Mouse (Mus musculus) lung, postnatal 25 days (tissue): ENCODE results near the gene Shroom4.
"Not testable (repeated sequence)": the region's sequence is repeated elsewhere in the genome, so short reads cannot be mapped to it uniquely, and the experiment has no call there.

Source experiments
- DNase-seq: peaks from one replicate; pipeline ENCODE4 v3.0.0; 2022; ENCODE audit warnings: low spot score

Shroom4 gene

DNA sequence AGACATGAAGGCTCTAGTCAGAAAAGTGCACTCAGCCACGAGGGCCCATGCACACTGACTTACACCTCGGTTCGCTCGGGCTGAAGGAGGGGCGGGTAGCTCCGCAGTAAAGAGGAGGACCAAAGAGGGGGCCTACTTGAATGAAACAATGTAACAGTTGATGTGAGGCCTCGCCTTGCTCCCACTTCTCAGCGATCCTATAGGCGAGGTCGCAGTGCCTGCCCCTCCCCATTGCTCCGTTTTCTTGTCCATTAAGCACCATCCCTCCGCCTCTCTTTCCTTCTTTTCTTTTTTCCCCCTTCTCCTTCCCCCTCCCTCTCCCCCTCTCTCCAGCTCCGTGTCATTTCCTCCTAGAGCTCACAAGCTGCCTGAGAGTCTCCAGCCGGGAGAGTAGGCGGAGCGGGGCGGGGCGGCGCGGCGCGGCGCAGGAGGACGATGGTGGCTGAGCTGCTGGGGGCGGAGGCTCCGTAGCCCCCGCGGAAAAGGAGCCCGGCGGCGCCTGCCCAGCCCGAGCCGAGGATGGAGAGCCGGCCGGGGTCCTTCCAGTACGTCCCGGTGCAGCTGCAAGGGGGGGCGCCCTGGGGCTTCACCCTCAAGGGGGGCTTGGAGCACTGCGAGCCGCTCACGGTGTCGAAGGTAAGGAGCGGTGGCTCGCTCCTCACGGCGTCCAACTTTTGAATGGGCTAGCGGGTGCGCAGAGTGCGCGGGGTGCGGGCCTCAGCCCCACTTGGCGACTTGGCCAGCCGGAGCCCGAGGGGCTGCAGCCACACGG lies at the start of gene Shroom4:
Gene Shroom4, plus strand, starts transcription at position 229 of the 772 bp plus-strand sequence.
- DNase-seq: peak; percentile 56

DNA sequence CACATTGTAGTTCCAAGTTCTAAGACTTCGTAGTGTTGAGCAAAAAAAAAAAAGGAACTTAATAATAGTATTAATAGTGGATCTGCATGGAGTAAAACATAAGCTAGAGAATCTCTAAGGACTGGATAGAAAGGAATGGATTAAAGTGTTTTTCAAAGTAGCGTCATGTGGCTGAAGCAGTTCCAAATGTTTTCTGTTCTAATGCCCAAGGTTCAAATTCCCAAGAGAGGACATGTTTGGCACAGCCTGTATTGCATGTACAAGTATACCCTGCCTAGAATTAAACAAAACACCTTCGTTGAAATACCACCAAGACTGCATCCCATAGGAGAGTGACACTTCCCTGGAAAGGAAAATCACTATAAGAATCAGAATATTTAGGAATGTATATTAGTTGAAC lies 42.8 kb upstream of the Shroom4 start:
- no peak for DNase-seq

DNA sequence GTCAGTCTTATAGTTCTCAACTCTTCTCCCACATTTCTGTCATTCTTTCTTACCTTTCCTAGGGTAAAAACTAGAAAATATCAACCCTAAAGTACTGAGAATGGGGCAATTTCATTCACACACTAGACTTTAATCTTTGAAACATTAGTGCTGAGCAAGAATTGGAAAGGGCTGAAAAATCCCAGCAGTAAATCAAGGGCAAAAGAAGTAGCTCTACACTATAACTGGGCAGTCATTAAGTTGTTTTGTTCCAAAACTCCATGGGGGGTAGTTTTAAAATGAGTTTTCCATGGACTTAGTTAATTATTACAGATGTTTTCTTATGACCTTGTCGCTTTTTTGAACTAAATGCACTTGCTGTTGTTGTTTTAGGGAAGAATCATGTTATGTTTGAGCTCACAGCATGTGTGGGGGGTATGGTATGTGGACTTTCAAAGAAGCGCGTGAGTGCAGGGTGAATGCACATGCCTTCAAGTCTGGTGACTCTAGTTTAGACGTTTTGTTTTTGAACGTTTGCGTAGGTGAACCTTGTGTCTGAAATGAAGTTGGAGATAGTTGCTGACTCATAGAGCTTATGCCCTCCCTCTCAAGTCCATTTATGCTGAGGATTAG lies 42.0 kb upstream of the Shroom4 start:
- DNase-seq: no peak

DNA sequence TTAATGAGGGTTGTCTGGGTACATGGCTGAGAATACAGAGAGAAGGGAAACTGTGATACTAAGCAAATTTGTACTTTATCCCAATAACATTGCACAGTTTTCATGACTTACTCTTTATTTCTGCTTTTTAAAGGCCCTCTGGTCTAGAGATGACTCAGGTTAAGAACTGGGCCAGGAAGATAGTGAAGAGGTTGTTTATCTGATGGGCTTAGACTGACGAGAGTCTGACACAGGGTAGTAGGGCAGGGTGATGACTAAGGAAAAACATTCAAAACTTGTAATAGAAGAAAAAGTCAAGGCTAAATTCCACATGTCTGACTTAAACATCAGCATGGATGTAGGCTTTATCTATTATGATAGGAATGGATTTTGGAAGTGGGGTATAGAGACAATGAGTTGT lies 30.8 kb upstream of the Shroom4 start:
- DNase-seq: no peak

DNA sequence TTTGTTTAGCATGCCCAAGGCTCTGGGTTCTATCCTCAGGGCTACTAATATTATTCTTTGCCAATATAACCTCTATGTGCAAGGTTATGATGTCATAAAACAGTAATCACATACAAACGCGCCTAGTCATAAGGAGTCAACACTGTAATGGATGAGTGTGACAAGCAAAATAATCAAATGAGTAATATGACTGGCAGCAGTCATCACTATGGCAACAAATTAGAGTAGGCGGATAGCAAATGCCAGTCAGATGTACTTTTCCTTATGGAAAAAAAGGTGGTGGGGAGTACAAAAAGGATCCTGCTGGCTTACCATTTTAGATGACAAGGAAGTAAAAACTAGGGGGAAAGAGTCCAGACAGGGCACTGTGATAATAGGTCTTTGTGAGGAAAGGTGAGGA lies 28.9 kb upstream of the Shroom4 start:
- DNase-seq: no peak

DNA sequence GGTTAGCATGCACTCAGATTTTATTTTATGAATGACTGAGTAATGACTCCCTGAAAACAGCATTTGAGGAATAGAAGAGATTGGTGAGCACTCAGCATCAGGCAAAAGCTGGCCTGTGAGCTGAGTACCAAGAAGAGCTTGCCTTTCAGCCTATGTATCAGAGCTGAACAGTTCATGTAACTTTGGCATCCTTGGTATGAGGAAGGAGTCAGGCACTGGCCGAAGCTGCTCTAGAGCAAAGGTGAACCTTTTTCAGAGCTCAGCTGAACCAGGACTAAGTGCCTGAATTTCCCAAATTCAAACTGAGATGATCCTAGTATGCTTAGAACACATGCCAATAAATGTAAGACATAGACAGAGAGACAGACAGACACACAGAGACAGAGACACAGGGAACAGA lies 5.8 kb upstream of the Shroom4 start:
- no peak for DNase-seq

DNA sequence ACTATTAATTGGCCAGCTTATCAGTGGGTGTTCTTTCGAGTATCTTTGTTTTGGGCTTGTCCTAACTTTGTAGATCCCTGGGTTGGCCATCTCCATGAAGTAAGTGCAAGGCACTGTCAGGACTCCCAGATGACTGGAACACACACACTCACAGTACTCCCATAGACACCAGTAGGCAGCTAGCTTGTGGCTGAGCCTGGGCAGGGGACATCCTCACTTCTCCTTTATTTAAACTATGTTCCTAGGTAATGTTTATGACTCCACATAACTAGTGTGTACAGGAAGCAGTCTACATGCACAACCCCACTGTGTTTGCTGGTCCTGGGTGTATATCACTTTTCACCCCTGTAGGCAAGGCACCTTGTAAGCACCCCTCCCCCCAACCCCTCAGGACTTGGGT lies 461 bp upstream of the Shroom4 start:
- no peak for DNase-seq

DNA sequence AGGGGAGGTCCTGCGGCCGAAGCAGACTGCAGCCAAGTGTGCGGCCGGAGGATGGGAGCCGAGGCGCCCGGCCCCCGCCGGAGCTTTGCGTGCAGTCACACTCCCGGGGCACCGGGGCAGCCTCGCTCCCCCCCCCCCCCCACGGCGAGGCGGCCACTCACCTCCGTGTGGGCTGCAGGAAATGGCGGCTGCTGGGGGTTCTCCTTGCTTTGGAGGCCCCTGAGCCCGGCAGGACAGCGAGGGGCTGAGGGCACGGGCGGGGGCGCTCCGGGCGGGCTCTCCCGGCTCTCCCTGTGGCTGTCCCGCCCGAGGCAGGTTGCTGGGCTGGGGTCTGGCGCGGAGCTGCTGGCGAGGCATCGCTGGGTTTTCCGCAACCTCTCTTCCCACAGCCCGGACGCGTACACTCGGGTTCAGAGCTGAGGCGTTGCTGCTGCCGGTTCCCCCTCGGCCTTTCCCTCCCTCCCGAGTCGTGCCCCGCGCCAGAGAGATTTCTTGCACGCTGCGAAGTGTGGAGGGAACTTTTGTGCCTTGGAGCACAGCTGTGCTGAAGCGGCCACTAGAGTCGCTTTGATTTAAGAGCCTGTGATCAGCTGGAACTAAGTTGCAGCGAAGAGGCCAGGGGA lies 855 bp downstream of the Shroom4 start:
- no peak for DNase-seq

DNA sequence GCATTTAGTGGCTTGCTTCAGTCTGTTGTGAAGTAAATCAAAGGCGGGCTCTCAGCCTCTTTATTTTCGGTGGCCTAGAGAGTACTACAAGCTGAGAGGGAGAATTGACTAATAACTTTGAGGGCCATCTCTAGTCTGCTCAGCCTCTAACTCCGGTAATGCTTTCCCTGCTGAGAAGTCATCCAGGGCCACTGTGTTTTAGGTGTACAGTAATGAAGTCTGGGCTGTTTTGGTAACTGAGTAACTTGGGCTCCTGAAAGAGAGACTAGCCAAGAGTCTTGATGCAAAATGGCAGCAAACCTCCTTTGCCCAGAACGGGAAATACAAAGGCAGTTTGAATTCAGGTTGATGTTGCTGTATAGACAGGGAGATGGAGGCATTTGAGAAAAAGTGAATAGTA lies 3.3 kb downstream of the Shroom4 start:
- no peak for DNase-seq

DNA sequence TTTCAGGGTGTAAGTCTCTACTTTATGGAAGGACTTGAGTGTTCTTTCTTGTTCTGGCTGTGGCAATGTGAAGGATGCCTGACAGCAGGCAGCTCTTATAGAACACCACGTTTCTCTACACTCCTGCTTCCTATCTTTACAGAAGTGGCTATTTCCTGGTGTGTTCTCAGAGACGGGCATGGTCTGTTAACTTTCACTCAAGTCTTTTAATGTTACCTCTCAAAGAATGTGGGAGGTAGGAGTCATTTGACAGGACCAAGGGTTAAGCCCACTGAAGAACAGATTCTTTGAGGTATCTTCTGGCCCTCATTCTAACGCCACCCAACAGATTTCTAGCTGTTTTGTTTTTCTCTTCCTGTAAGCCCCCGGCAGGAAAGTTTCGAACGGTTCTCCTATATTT lies 9.5 kb downstream of the Shroom4 start:
- no peak for DNase-seq

DNA sequence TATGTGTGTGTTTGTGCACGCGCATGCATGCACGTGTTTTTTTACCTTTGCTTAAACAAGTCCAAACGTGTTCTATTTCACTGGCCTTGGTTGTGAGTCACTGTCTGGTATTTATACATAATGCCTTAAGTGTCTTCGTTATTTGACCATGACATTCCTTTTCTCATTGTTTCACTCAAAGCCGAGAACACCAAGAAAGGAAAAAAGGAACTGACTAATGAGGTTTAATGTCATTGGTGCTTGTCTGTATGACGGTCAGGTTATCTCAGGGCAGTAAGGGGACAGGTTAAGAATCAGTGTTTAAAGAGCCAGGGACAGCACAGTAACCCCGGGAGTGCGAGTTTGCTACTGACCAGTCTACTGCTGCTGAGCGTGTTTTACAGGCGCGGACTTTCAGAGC lies 15.8 kb downstream of the Shroom4 start:
- DNase-seq: no peak

DNA sequence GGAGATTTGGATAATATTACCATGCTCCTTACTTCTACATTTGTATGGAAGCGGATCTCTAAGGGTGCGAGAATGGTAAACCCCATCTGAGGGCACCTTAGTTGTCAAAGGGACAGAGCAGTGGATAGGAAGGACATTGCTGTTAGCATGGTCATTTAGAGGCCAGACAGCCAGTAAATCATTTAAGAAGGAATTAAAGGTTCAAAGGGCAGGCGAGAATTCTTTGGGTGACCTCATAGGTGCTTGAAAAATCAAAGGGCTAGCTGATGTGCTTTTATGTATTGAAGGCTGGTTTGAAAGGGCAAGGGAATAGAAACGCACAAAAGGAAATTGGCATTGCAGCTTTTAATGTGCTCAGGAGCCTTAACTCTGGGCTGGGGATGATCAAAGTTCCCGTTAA lies 16.3 kb downstream of the Shroom4 start:
- DNase-seq: no peak

DNA sequence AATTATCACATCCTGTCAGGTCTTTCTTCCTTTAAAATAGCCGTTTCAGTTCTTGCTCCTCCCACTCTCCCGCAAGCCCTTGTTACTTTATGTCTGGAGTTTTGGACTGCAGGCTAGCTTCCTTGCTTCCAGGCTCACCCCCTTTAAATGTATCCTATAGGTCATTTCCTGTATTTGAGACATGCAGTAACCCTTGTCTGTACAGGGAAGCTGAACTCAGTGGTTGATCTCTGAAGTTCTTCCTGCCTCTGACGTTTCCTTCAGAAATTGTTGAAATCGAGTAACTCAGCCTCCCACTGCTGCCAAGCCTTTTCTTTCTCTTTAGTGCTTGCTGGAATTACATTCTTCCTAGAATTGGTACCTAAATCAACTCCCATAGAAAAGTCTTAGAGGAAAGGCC lies 18.5 kb downstream of the Shroom4 start:
- DNase-seq: no peak

DNA sequence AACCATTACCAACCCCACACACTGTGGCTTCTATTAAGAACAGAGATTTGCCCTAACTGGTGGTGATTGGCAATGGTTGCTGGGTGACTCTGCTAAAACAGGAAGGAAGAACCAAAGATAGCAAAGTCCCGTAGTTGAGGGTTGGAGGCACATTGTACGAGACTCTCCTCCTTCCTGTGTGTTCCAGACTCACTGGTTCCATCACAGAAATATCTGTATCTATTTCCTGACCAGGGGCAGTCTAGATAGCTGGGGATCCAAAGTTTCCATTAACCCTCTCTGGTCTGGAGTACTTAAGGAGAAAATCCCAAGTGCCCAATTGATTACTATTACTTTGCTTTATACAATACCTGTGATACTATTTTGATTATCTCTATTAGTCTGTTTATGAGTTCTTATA lies 35.6 kb downstream of the Shroom4 start:
- DNase-seq: no peak

DNA sequence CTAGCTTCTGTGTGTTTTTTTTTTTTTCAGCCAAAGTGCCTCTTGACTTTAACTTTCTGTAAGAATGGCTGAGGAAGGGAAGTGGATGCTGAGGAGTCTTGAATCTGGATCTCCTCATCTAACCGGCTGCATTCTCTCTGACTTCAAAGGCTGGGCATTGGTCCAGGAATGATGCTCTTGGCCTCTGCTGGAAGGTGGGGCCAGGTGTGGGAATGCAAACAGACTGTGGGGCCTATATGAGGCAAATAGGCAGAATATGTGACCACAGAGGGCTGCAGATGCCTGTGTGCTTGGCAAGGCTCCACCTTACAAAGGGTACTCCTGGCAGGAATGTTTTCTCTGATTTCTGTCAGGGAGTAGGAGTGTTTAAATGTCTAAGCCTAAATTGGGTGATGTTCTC lies 46.8 kb downstream of the Shroom4 start:
- DNase-seq: peak; percentile 38

DNA sequence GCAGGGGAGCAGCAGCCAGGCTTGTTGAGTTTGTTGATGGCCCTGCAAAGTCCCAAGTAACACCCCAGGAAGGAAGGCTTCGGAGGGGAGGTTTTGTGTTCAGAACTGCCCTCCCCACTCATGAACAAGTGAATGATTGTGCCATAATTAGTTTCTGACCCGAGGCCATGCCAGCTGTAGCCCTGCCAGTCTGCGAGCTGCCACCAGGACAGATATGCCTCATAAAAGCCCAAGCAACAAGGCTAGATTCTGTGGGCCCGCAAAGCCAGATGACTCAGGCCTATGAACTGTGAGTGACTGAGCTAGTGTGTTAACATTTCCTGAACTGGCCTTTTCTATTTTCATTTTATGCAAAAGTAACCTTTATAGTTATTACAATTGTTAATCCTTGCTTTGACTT lies 48.3 kb downstream of the Shroom4 start:
- DNase-seq: no peak

DNA sequence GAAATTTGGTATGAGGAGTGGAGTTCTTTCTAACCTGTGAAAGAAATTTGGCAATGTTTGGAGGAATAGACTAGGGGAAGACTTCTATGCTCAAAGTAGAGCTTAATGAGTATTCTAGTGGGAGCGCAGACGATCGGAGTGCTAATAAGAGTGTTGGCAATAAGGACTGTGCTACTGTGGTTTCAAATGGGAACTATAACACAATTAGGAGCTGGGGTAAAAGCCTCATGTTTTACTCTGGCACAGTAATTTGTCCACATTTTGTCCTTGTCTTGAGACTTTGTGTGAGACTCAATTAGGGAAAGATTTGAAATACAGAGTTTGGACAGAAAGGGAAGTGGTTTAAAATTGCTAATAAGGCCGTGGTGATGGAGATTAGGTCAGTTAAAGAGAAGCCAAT lies 53.6 kb downstream of the Shroom4 start:
- no peak for DNase-seq

DNA sequence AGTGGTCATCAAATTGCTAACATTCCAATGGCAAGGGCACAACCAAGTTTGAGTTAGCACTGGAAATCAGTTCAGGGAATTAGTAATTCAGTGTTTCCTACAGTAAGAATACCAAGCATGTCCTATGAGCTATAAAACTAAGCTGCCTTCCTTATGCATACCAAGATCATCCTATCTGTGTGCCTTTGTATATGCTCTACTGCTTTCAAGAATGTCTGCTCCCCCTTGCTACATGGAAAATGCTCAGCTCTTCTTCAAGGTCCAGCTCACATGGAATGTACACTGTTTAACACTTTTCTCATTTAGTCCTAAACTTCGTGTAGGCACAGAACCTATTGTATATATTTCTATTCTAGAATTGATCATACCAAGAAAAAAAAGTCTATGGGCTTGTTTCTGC lies 69.6 kb downstream of the Shroom4 start:
- not testable (repeated sequence) for DNase-seq

DNA sequence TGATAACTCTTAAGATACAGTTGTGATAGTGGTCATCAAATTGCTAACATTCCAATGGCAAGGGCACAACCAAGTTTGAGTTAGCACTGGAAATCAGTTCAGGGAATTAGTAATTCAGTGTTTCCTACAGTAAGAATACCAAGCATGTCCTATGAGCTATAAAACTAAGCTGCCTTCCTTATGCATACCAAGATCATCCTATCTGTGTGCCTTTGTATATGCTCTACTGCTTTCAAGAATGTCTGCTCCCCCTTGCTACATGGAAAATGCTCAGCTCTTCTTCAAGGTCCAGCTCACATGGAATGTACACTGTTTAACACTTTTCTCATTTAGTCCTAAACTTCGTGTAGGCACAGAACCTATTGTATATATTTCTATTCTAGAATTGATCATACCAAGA lies 72.9 kb downstream of the Shroom4 start:
- not testable (repeated sequence) for DNase-seq

DNA sequence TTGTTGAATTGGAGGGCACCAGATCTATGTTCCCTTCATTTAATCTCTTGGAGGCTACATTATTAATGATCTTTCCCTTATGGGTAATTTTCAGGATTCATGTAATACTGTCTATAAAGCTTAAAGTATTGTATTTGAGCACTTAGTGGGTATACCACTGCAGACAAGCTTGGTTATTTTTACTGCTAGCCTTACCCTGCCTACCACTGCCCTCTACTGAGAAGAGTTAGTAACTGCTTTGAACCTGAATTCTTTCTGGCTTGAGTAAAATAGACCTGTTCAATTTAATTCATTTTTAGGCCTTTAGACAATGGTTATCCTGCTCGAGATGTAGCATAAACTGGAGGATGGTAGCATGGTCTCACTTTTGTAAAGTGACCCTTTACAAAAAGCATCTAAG lies 75.5 kb downstream of the Shroom4 start:
- peak; percentile 4 for DNase-seq

DNA sequence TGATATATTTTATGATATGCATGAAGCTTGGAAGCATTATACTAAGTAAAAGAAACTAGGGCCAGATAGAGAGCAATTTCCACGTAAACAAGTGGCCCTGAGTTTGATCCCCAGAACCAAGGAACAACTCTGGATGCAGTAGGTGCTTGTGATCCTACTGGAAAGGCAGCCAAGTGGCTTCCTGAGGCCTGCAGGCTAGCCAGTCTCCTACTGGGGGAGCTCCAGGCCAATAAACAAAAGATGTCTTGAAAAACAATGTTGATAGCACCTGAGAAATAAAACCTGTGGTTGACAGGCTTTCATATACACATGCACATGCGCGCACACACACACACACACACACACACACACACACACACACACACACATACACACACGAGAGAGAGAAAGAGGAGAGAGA lies 82.6 kb downstream of the Shroom4 start:
- DNase-seq: no peak

DNA sequence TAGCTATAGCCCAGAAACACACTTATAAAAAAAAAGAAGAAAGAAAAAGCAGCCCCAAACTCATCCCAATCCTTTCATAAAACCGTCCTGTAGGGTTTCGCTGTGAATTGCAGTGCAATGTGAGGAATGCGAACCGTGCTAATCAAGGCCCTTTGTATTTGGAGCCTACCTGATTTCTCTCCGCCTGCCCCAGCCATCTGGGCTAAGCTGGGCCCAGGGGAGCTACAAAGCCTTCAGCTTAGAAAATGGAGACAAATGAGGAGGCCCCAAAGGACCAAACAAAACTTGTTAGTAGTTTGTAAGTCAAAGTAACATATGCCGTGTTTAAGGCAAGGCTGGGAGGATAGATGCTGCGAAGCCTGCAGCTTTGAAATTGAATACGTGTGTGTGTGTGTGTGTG lies 84.2 kb downstream of the Shroom4 start:
- no peak for DNase-seq

DNA sequence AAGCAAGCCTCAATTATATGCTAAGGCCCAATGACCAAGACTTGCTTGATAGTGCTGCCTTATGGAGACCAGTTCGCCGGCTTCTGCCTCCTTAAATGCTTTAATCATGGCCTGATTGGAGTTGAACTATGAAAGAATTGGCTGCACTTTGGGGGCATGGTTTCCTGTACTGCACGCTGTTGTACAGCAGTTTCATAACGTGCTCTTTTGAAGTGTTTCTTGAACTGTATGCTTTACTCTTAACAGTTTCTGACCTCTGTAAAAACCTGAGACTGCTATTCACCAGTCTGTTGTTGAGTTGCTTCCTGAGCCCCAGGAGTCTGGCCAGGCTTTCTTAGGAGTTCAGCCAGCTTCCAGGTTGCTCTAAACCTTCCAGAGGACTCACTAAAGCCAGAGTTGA lies 90.8 kb downstream of the Shroom4 start:
- DNase-seq: peak; percentile 35

DNA sequence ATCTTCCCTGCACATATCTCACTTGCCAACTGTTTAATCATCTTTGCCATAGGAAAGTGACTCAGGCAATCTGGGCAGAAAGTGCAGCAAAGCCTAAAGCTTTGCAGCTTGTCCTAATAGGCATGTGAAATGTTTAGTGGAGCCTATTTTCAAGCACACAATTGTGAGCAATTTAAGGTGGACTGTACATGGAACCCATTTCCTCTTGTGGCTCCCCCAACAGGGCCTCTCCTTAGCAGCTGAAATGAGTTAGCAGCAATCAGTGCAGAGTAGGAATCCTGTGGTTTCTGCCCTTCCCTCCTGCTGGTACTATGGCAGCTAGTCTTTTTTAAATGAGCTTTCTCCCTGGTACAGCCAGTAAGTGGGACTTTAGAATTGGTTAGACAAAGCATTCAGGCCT lies 95.8 kb downstream of the Shroom4 start:
- no peak for DNase-seq
